Mouse (Mus musculus): Measurements from ENCODE around the gene Skor1. TPM values are rescaled to one million over a fixed set of nuclear protein-coding genes. Genes with fewer than 3 reads are reported as not detected.

The Skor1 gene
- polyA plus RNA-seq, 1 experiment = 0.04 TPM

DNA sequence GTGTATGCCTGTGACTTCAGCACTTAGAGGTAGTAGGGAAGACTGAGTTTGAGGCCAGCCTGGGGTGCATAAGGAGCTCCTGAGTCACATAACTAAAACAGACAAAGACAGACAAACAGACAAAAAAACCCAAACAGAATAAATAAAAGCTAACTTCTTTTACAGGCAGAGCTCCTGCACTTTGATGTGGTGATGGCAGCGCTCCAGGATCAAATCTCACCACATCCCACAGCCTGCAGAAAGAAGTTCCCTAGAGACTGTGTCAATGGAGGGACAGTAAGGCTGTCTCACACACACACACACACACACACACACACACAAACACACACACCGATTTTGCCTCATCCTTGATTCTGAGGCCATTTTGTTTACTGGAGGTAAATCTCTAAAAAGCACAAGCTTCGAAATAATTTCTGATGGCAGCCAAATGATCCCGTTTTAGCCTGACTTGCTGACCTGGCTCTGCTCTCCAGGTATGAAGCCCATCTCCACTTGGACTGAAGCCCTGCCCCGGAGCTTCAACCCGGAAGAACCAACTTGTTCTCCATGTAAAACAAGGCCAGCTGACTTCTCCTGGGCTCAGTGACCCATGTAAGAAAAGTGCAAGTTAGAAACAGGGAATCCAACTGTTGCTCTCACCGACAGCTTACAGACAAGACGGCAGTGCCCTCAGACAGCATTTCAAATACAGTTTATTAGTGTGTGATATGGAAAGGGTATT lies 25.4 kb upstream of the Skor1 start:
- H3K27ac ChIP-seq (ENCODE audit: control insufficient read depth, insufficient read depth, low read length) = no peak overlapping the region
- TF ChIP-seq POLR2A (IDR thresholded peaks at IDR 0.05; ENCODE audit: control insufficient read depth, extremely low read depth, insufficient read depth, low read length, poor library complexity) = no peak
- TF ChIP-seq CTCF (IDR thresholded peaks at IDR 0.05; ENCODE audit: borderline replicate concordance, control insufficient read depth, extremely low read depth, insufficient read depth, low read length, poor library complexity) = no peak
- H3K36me3 ChIP-seq (ENCODE audit: control insufficient read depth, insufficient read depth, low read length) = no peaks in the 10 kb centered on the region
- H3K4me1 ChIP-seq (replicated peaks; ENCODE audit: control insufficient read depth, insufficient read depth, low read length) = peaks cover 10% of the 10 kb centered on the region
- peak; percentile 27 for DNase-seq
- no peaks in the 10 kb centered on the region for H3K27me3 ChIP-seq (ENCODE audit: control insufficient read depth, insufficient read depth, low read length)
- 72% methylated on average over 8 of the region's 8 CpGs for WGBS
- no peak overlapping the region for H3K4me3 ChIP-seq (ENCODE audit: control insufficient read depth, insufficient read depth, low read length)

DNA sequence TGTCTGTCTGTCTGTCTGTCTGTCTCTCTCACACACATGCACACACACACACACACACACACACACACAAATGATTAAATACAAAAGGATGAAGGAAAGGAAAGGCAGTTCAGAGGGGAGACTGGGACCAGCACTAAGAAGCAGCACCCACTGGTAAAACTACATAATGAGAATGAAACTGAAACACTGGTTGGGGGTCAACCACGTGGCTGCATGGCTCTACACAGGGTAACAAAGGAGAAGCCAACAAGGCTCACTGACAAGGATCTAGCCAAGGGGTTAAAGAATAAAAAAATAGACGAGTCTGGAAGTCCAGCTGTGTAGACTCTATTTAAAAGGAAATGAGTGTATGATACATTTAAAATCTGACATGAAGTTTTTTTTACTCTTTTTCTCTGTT lies 23.2 kb upstream of the Skor1 start:
- Histone ChIP-seq H3K4me3 (ENCODE audit: control insufficient read depth, insufficient read depth, low read length) (no peak overlapping the region), H3K27me3 (ENCODE audit: control insufficient read depth, insufficient read depth, low read length) (no peaks in the 10 kb centered on the region), H3K36me3 (ENCODE audit: control insufficient read depth, insufficient read depth, low read length) (no peaks in the 10 kb centered on the region), H3K4me1 (replicated peaks; ENCODE audit: control insufficient read depth, insufficient read depth, low read length) (peaks cover 14% of the 10 kb centered on the region), H3K27ac (ENCODE audit: control insufficient read depth, insufficient read depth, low read length) (no peak overlapping the region)
- TF ChIP-seq CTCF (IDR thresholded peaks at IDR 0.05; ENCODE audit: borderline replicate concordance, control insufficient read depth, extremely low read depth, insufficient read depth, low read length, poor library complexity) (no peak), POLR2A (IDR thresholded peaks at IDR 0.05; ENCODE audit: control insufficient read depth, extremely low read depth, insufficient read depth, low read length, poor library complexity) (no peak)
- WGBS = 42% methylated on average over 2 of the region's 2 CpGs
- no peak for DNase-seq

DNA sequence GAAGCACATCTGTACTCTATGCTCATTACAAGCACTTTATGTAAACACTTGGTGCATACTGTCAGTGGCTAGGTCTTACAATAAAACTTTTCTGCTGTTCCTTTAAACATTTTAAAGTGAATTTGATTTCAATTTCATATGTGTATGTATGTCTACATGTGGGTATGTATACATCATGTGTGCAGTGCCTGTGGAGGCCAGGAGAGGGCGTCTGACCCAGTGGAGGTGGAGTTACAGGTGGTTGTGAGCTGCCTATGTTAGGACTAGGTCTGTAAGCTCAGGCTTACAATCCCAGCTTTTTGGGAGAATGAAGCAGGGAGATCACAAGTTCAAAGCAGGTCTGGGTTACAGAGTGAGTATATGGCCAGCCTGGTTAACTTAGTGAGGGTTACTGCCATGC lies 20.4 kb upstream of the Skor1 start:
- Histone ChIP-seq H3K27ac (ENCODE audit: control insufficient read depth, insufficient read depth, low read length) (no peak overlapping the region), H3K27me3 (ENCODE audit: control insufficient read depth, insufficient read depth, low read length) (no peaks in the 10 kb centered on the region), H3K4me1 (replicated peaks; ENCODE audit: control insufficient read depth, insufficient read depth, low read length) (peaks cover 19% of the 10 kb centered on the region), H3K36me3 (ENCODE audit: control insufficient read depth, insufficient read depth, low read length) (no peaks in the 10 kb centered on the region), H3K4me3 (ENCODE audit: control insufficient read depth, insufficient read depth, low read length) (no peak overlapping the region)
- 97% methylated on average over 1 of the region's 1 CpGs for WGBS
- DNase-seq = no peak
- TF ChIP-seq POLR2A (IDR thresholded peaks at IDR 0.05; ENCODE audit: control insufficient read depth, extremely low read depth, insufficient read depth, low read length, poor library complexity) = no peak
- no peak for TF ChIP-seq CTCF (IDR thresholded peaks at IDR 0.05; ENCODE audit: borderline replicate concordance, control insufficient read depth, extremely low read depth, insufficient read depth, low read length, poor library complexity)

DNA sequence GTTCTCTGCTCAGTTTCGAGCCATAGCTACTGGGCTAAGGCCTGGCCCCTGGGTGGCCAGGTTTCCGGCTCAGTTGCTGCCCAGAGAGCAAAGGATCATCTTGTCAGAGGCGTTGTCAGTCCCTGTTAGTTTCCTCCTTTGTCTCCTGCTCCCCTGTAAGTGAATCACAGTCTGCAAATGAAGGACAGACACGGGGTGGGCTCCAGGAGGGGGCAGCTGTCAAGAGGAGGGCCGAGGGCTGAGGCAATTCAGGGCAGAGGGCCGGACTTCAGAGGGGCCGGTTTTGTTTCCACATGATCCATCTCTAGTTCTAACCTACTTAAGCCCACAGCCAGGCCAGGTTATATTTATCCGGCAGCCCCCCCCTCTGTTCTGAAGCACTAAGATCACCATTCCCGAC lies 16.3 kb upstream of the Skor1 start:
- H3K27ac ChIP-seq (ENCODE audit: control insufficient read depth, insufficient read depth, low read length) = no peak overlapping the region
- H3K4me1 ChIP-seq (replicated peaks; ENCODE audit: control insufficient read depth, insufficient read depth, low read length) = peaks cover 12% of the 10 kb centered on the region
- H3K27me3 ChIP-seq (ENCODE audit: control insufficient read depth, insufficient read depth, low read length) = no peaks in the 10 kb centered on the region
- TF ChIP-seq POLR2A (IDR thresholded peaks at IDR 0.05; ENCODE audit: control insufficient read depth, extremely low read depth, insufficient read depth, low read length, poor library complexity) (no peak), CTCF (IDR thresholded peaks at IDR 0.05; ENCODE audit: borderline replicate concordance, control insufficient read depth, extremely low read depth, insufficient read depth, low read length, poor library complexity) (no peak)
- no peak overlapping the region for H3K4me3 ChIP-seq (ENCODE audit: control insufficient read depth, insufficient read depth, low read length)
- no peaks in the 10 kb centered on the region for H3K36me3 ChIP-seq (ENCODE audit: control insufficient read depth, insufficient read depth, low read length)
- WGBS = 92% methylated on average over 9 of the region's 9 CpGs
- no peak for DNase-seq

DNA sequence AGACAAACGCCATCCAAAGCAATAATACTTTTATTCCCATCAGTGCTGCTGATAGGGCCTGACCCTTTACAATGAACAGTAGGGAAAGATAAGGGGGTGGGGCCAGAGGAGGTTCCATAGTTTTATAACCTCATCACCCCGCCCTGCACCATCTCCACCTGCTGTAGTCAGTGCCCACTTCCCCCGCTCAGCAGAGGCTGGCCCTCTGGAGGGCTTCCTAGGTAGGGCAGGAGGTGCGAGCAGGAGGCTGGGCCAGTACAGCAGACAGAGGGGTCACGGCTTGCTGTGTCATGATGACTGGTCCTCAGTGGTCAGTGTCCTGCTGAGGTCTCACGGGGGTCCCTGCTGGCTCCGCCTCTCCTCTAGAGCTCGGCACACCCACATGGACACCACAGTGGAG lies 15.0 kb upstream of the Skor1 start:
- 92% methylated on average over 8 of the region's 8 CpGs for WGBS
- TF ChIP-seq POLR2A (IDR thresholded peaks at IDR 0.05; ENCODE audit: control insufficient read depth, extremely low read depth, insufficient read depth, low read length, poor library complexity) (no peak), CTCF (IDR thresholded peaks at IDR 0.05; ENCODE audit: borderline replicate concordance, control insufficient read depth, extremely low read depth, insufficient read depth, low read length, poor library complexity) (no peak)

DNA sequence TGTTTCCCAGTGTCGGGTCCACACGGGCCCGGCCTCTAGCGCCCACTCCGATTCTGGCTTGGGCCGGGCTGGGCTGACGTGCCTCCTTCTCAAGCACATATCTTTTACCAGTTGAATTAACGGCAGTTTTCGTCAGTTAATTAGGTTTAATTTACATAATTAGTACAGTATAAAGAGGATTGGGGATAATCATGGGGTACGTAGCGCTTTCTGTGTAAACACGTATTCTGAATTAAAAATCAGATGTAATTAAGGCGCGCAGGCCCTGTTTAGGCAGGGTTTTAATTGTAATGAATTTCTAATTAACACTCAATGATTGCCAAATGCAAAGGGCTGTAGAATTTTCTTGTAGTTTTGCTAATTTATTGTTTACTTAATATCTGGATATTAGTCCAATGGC lies 3.2 kb upstream of the Skor1 start:
- no peak overlapping the region for H3K4me3 ChIP-seq (ENCODE audit: control insufficient read depth, insufficient read depth, low read length)
- TF ChIP-seq CTCF (IDR thresholded peaks at IDR 0.05; ENCODE audit: borderline replicate concordance, control insufficient read depth, extremely low read depth, insufficient read depth, low read length, poor library complexity) = no peak
- TF ChIP-seq POLR2A (IDR thresholded peaks at IDR 0.05; ENCODE audit: control insufficient read depth, extremely low read depth, insufficient read depth, low read length, poor library complexity) = no peak
- H3K36me3 ChIP-seq (ENCODE audit: control insufficient read depth, insufficient read depth, low read length) = no peaks in the 10 kb centered on the region
- no peak overlapping the region for H3K27ac ChIP-seq (ENCODE audit: control insufficient read depth, insufficient read depth, low read length)
- WGBS = 46% methylated on average over 14 of the region's 14 CpGs
- peaks cover 5% of the 10 kb centered on the region for H3K4me1 ChIP-seq (replicated peaks; ENCODE audit: control insufficient read depth, insufficient read depth, low read length)
- peaks cover 34% of the 10 kb centered on the region for H3K27me3 ChIP-seq (ENCODE audit: control insufficient read depth, insufficient read depth, low read length)
- DNase-seq = no peak

More for the DNA sequence above, 15.0 kb upstream of the Skor1 start:
- no peak overlapping the region for H3K27ac ChIP-seq (ENCODE audit: control insufficient read depth, insufficient read depth, low read length)
- H3K36me3 ChIP-seq (ENCODE audit: control insufficient read depth, insufficient read depth, low read length) = no peaks in the 10 kb centered on the region
- H3K4me3 ChIP-seq (ENCODE audit: control insufficient read depth, insufficient read depth, low read length) = no peak overlapping the region
- H3K27me3 ChIP-seq (ENCODE audit: control insufficient read depth, insufficient read depth, low read length) = no peaks in the 10 kb centered on the region
- DNase-seq = no peak
- peaks cover 12% of the 10 kb centered on the region for H3K4me1 ChIP-seq (replicated peaks; ENCODE audit: control insufficient read depth, insufficient read depth, low read length)
